Mouse (Mus musculus) cerebellum, adult (tissue): ENCODE data around the gene Sh3pxd2b.

Experiments used
- ATAC-seq: cut with Nextera tagmentation; 2 replicates; pipeline ENCODE4 v1.9.2; 2017; ENCODE audit warnings: mild to moderate bottlenecking, moderate library complexity, mixed read lengths; ENCODE audit not compliant: insufficient number of reproducible peaks, low FRiP score, low TSS enrichment

The Sh3pxd2b gene

GRCm38 (mm10) chr11:32368986-32369385 lies 21.4 kb downstream of the Sh3pxd2b start:
- no peak for ATAC-seq

DNA sequence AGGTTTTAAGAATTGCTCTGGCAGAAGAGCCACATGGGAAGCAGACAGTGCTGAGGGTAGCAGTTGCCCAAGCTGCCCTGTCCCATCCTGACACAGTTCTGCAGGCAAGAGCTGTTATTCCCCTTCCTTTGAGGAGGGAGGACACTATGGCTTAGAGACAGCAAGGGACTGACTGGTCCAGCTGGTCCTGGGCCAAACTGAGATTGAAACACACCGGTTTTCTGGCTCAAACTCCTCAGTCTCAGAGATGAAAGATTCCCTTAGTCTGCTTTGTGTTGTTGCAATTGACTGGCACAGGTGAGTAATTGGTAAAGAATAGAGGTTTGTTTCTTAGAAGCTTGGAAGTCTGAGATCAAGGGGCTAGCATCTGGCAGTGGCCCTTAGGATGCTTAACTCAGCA lies 23.3 kb downstream of the Sh3pxd2b start:
- ATAC-seq = 0 out of 2 replicates have a peak, but pooled peaks have one; percentile 41

DNA sequence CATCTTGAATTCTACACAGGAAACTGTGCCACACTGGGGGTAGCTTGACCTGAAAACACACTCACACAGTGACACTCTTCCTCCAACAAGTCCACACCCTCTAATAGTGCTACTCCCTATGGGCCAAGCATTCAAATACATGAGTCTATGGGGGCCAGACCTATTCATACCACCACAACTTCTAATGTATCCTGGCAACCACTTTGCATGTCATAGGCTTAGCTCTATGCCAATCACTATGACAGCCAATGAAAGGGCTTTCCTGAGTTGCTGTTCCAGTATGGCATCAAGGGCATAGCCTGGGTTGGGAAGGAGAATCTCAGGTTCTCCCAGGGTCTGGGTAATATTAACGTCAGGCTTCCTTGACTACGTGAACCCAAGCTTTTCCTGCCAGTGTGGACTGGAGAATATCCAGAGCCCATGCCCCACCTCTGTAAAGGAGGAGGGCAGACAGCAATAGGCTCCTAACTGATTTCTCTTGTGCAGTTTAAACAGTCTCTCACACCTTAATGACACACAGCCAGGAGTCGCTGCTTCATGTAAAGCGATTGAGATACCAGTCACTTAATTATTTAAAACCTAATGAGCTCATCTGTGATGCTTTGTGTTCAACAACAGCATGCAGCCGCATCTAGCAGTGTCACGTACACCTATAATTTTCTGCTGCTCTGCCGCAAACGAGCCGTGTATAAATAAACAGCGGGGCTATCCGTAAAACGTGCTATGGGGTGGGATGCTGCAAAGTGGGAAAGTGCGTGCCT lies 25.8 kb downstream of the Sh3pxd2b start:
- no peak for ATAC-seq

- no peak for ATAC-seq
Observed at GRCm38 (mm10) chr11:32374027-32374589, 26.5 kb downstream of the Sh3pxd2b start.

DNA sequence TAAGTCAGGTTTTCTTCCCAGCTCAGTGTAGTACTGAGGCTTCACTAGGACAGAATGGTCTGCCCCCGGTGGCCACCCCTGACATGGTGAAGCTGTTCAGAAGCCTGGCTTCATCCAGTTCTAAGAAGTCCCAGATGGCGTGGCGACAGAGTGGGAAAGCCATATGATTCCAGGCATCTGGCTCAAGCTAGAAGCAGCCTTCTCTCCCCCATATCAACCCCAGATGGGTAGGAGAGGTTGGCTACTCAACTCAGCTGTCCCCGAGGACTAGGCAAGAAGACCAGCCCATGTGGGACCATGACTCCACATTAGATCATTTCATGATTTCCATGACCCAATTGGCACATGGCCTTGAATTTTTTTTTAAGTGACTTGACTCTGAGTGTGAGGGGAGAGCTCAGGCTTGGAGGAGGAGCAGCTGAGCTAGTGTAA lies 27.5 kb downstream of the Sh3pxd2b start:
- ATAC-seq = no peak

DNA sequence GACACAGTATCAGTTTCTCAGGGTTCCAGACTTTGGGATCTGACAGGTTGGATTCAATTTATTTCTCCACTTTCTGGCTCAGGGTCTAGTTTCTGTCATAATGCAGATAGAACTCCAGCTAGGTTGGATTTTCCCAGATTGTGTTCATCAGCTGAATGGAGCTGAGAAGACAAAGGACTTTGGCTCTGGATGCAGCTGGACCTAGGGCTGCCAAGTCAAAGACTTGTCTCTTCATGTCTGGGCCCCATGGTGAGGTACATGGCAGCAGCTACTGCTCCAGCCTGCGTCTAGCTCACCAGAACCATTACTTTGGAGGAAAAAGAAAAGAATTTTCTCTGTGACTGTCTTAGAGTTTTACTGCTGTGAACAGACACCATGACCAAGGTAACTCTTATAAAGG lies 28.5 kb downstream of the Sh3pxd2b start:
- ATAC-seq = no peak

- no peak for ATAC-seq
Observed at GRCm38 (mm10) chr11:32379910-32380309, 32.3 kb downstream of the Sh3pxd2b start.

DNA sequence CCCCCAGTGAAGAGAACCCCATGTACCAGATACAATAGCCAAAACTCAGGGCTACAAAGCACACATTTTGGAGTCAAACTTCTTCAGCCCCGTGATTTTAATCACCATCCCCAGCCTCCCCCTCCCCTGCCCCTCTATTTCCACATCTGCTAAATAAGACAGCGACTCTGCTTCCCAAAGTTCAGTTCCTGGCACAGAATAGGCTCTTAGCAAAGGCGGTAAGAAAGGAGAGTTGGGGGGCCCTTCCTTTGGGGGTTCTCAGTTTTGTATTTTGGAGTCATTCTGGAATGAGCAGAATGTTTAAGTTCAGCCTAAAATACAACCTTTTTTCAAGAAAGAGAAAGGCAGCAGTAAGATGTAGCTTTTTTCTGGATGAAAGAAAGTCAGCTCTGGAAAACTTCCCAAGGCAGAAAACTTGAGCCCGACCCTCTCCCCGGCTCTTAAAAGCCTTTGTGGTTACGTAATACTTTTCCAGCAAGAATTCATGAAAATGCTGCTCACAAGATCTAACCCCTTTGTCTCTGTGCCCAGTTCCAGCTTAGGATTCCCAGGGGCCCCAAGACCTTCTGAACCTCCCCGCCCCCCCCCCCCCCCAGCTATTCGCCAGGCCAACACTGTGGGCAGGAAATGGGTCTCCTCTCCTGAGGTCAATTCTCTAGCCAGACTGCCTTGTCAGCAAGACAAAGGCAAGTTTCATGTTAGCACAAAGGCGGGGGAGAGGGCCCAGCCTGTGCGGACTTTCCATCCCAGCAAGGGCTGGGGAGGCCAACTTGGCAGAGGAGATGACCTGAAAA lies 35.9 kb downstream of the Sh3pxd2b start:
- peak; percentile 49; the same call in 1 of the 2 replicates for ATAC-seq

- no peak for ATAC-seq
Observed at GRCm38 (mm10) chr11:32384135-32384801, 36.6 kb downstream of the Sh3pxd2b start.

- ATAC-seq = no peak
Observed at GRCm38 (mm10) chr11:32386043-32386442, 38.4 kb downstream of the Sh3pxd2b start.

- no peak for ATAC-seq
Observed at GRCm38 (mm10) chr11:32388064-32388463, 40.4 kb downstream of the Sh3pxd2b start.

DNA sequence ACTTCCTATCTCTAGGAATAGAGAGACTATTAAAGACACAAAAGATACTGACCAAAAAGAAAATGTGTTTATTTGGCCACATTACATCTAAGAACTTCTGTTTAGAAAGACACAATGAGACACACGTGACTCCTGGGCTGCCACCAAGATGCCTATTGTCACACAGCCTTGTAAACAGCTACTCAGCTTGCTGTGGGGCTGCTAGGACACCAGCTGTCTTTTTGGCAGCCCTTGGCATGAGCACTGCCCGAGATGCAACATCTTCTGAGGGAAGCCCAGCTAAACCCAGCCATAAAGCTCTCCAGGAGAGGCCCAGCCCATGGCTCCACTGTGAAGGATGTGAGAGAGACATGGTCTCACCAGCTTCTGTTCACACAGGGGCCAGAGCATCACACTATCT lies 45.5 kb downstream of the Sh3pxd2b start:
- ATAC-seq = no peak

GRCm38 (mm10) chr11:32395791-32396190 lies 48.2 kb downstream of the Sh3pxd2b start:
- no peak for ATAC-seq

DNA sequence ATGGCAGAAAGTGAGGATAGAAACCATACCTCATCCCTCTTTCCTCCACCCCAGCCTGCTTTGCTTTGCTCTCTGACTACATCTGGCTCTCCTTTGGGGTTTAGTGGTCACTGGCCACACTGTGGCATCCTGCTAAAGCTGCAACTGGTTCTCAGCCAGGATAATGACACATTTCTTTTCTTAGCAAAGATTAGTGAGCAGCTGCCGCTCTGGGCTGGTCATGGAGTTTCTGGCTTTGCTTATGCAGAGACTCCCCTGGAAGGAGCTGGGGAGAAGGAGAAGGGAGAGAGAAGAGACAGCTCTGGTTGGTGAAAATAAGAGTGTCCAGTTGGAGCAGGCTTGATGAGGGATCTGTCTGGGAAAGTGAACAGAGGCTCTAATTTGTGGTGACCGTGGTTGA lies 50.8 kb downstream of the Sh3pxd2b start:
- no peak for ATAC-seq

DNA sequence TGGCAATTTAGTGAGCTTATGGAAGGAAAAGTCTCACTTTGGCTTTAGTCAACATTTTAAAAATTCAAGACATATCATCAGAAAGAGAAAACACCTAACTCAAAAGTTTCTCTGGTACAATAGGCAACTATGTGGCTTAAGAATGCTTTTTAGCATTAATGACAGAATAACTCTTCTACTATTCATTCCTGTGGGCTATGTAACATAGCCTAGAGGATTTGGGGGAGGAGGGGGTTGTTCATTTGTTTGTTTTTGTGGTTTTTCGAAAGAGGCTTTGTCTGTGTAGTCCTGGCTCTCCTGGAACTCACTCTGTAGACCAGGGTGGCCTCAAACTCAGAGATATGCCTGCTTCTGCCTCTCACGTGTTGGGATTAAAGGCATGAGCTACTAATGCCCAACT lies 51.6 kb downstream of the Sh3pxd2b start:
- ATAC-seq = no peak

DNA sequence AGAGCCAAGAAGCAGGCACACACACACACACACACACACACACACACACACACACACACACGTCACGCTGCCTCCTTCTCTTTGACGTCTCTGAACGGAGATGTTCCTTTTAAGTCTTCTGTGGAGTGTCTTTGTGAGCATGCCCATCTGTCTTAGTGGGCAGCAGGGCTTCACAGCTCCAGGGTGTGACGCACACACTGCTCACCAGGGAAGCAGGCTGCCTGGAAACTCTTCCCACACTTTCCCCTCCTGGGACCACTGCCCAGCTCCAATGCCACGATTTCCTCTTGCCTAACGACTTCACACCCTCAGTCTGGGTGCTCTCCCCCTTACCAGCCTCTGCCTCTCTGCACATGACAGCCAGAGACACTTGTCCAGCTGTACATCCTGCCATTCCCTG lies 55.1 kb downstream of the Sh3pxd2b start:
- ATAC-seq = no peak

DNA sequence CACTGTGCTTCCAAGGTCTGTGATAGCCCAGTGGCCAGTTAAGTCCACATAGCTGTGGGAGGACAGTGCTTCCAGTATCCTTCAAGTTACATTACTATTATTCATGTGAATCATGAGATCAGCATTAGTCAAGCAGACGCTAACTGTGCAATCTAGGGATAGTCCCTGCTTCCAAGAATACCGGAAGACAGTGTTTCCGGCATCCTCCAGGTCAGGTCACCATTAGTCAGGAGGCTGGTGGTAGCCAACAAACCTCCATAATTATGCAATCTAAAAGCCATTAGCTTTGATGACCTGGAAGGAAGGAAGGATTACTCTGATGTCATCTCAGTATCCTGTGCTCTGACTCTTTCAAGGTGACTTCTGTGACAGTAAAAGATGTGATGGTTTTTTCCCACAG lies 57.1 kb downstream of the Sh3pxd2b start:
- ATAC-seq = no peak

DNA sequence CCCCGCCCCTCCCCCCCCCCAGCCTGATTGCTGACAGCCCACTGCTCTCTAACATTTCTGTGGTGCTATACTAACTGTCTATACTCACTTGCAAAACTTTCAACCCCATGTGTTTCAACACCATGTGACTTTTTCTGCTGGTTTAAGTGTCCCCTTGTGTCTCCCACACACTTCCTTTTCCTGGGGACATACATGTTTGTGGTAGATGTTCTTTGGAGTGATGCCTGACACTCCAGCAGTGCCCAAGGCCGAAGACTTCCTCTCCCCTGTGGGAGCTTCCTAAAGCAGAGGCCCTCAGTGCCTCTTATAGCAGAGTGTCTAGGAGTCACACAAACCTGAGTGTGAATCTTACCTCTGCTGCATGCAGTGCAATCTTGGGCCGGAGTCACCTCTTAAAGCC lies 60.2 kb downstream of the Sh3pxd2b start:
- ATAC-seq = no peak

DNA sequence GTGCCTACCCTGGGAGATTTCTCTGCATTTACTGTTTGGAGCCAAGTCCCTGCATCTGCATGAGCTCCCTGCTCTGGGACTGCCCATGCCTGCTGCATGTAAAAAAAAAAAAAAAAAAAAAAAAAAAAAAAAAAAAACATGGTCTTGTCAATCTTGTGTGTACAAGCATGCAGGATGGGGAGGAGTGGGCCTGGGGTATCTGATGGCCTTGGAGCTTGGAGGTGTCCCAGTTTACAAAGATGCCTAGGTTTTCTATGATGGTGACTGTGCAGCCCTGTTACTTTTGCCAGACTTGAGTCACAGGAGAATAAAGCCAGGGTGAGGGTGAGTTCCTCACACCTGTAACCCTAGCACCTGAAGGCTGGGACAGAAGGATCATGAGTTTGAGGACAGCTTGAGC lies 61.4 kb downstream of the Sh3pxd2b start:
- ATAC-seq = no peak

GRCm38 (mm10) chr11:32409823-32410562 lies 62.4 kb downstream of the Sh3pxd2b start:
- ATAC-seq = no peak
